Mouse (Mus musculus) heart, embryonic 14.5 days (tissue): ENCODE data around the gene Aqr. TPM values are rescaled to one million over a fixed set of nuclear protein-coding genes. Genes with fewer than 3 reads are reported as not detected.

ENCODE experiments used
- ATAC-seq: fragments of 200-750 bp; cut with Nextera tagmentation; 2 replicates; pipeline ENCODE4 v1.8.0; 2017; ENCODE audit warnings: low read depth, moderate TSS enrichment; ENCODE audit not compliant: insufficient number of reproducible peaks, insufficient read depth, low FRiP score
- H3K27ac ChIP-seq, 2 experiments: fragments of 200-500 bp in 1 of 2; fragments of 300-500 bp in 1 of 2; sonication (generic) in 1 of 2; replicated peaks in 1 of 2; 2 replicates each; pipeline ENCODE4 v1.5.1; 2012 to 2014; ENCODE audit warnings: low read depth in 2 of 2, low read length in 2 of 2, control low read depth in 1 of 2, mild to moderate bottlenecking in 1 of 2, mixed read lengths in 1 of 2; ENCODE audit not compliant: control insufficient read depth in 1 of 2, insufficient read depth in 1 of 2
- H3K27me3 ChIP-seq: fragments of 300-500 bp; sonication (generic); 2 replicates; pipeline ENCODE4 v1.6.1; 2014; ENCODE audit warnings: mild to moderate bottlenecking, low read length, control low read depth; ENCODE audit not compliant: control insufficient read depth, insufficient read depth
- H3K36me3 ChIP-seq: fragments of 300-500 bp; sonication (generic); 2 replicates; pipeline ENCODE4 v1.6.1; 2014; ENCODE audit warnings: mild to moderate bottlenecking, control low read depth, low read length, mixed read lengths; ENCODE audit not compliant: control insufficient read depth, insufficient read depth
- H3K4me1 ChIP-seq, 2 experiments: fragments of 200-500 bp in 1 of 2; fragments of 300-500 bp in 1 of 2; sonication (generic) in 1 of 2; 2 replicates each; pipeline ENCODE4 v1.6.1; 2012 to 2014; ENCODE audit warnings: low read length in 2 of 2, control low read depth in 1 of 2, mixed read lengths in 1 of 2; ENCODE audit not compliant: control insufficient read depth in 2 of 2, insufficient read depth in 2 of 2
- H3K4me2 ChIP-seq: fragments of 300-500 bp; sonication (generic); 2 replicates; pipeline ENCODE4 v1.6.1; 2014; ENCODE audit warnings: mild to moderate bottlenecking, low read length
- H3K4me3 ChIP-seq, 2 experiments: fragments of 200-500 bp in 1 of 2; fragments of 300-500 bp in 1 of 2; sonication (generic) in 1 of 2; 2 replicates each; pipeline ENCODE4 v1.5.1; 2012 to 2014; ENCODE audit warnings: low read length in 2 of 2, mild to moderate bottlenecking in 2 of 2, control low read depth in 1 of 2, low read depth in 1 of 2, moderate library complexity in 1 of 2; ENCODE audit not compliant: control insufficient read depth in 1 of 2, insufficient read depth in 1 of 2
- H3K9ac ChIP-seq: fragments of 300-500 bp; sonication (generic); 2 replicates; pipeline ENCODE4 v1.6.1; 2014; ENCODE audit warnings: mild to moderate bottlenecking, low read length
- H3K9me3 ChIP-seq: fragments of 300-500 bp; sonication (generic); 2 replicates; pipeline ENCODE4 v1.6.1; 2016; ENCODE audit warnings: low read length, control low read depth; ENCODE audit not compliant: control insufficient read depth
- WGBS: fragments of 180-500 bp; shearing (Covaris S2); extraction: QIAGEN DNeasy Blood & Tissue Kit; methylation state at CpG from one replicate; pipeline ENCODE4 v1.1.7; 2014; 5-methylcytosine and 5-hydroxymethylcytosine counted together
- polyA plus RNA-seq: library from polyadenylated mRNA; unstranded; fragments of >200 nt; fragmentation: Nextera tagmentation; extraction: Ambion mirVana; gene quantifications from 2 replicates; pipeline ENCODE4 v1.2.1, GENCODE M21; 2014

Gene Aqr
- polyA plus RNA-seq, 1 experiment from 2014 or later, result 30.6 TPM

DNA sequence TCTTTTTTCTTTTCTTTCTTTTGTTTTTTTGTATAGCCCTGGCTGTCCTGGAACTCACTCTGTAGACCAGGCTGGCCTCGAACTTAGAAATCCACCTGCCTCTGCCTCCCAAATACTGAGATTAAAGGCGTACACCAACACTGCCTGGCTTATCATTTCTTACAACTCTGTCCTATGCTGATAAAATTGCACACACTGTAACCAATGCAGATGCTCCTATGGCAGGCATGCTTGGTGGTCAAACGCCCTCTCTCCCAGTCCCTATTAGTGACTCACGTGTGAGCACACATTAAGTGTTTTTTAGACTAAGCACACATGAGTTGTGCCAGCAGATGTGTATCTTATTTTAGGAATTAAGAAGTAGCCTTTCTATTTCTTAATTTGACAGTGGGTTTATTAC is 53.5 kb downstream of the Aqr start:
- Histone ChIP-seq H3K9ac (no peak overlapping the region), H3K36me3 (peaks cover 80% of the 10 kb centered on the region), H3K4me2 (no peak overlapping the region), H3K9me3 (no peaks in the 10 kb centered on the region), H3K27me3 (no peaks in the 10 kb centered on the region), H3K27ac (no peak overlapping the region), H3K4me1 (peaks cover 4 to 14% of the 10 kb centered on the region in 2 experiments), H3K4me3 (no peak overlapping the region)
- no peak for ATAC-seq
- 87% methylated on average over 4 of the region's 4 CpGs for WGBS

DNA sequence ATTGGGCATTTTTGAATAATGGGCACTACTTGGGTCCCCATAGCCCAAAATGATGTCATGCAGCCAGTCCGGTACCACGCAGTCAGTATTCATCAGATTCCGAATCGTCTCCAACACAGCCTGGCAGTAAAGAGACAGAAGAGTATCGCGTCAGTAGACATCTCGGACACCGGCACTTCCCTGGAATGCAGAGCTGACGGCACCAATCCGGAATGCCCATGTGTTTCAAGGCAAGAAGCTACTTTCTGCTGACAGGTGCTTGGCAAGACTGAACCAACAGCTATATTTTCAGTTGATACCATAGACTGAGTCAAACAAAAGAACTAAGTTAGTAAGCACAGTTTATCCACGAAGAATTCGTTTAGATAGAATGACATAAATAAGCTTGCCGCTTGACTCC is 56.2 kb downstream of the Aqr start:
- H3K27me3 ChIP-seq, result no peaks in the 10 kb centered on the region
- H3K27ac ChIP-seq, result peak overlapping the region; percentile 90 to 93
- H3K4me1 ChIP-seq, result peaks cover 4 to 14% of the 10 kb centered on the region in 2 experiments
- 26% methylated on average over 13 of the region's 13 CpGs for WGBS
- ATAC-seq, result peak; percentile 69
- no peak overlapping the region for H3K4me3 ChIP-seq
- H3K36me3 ChIP-seq, result peaks cover 85% of the 10 kb centered on the region
- peak overlapping the region; percentile 55 for H3K9ac ChIP-seq
- no peaks in the 10 kb centered on the region for H3K9me3 ChIP-seq
- peak overlapping the region; percentile 41 for H3K4me2 ChIP-seq

DNA sequence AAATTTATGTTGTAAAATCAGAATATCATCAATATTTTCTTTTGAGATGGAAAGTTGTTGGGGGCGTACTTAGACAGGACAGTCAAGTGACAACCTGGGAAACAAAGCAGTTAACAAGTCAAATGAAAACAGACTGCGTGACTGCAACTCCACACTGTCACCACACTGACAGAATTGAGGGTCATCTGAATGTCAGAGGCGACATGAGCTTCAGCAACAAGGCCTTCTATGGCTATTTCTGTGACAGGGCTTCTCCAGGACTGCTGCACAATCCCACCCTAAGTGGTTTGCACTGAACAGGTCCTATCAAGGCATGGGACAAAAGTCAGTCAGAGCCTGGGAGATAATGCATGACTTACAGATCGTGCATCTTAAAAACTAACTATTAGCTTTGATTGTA is 63.5 kb downstream of the Aqr start:
- no peak overlapping the region for H3K4me3 ChIP-seq
- H3K27ac ChIP-seq, result peak overlapping the region; percentile 62 to 90
- H3K9ac ChIP-seq, result no peak overlapping the region
- H3K9me3 ChIP-seq, result no peaks in the 10 kb centered on the region
- no peak overlapping the region for H3K4me2 ChIP-seq
- no peaks in the 10 kb centered on the region; a peak in 1 of 4 replicates for H3K4me1 ChIP-seq
- 38% methylated on average over 4 of the region's 4 CpGs for WGBS
- peaks cover 67% of the 10 kb centered on the region for H3K36me3 ChIP-seq
- ATAC-seq, result peak; percentile 88
- no peaks in the 10 kb centered on the region for H3K27me3 ChIP-seq

DNA sequence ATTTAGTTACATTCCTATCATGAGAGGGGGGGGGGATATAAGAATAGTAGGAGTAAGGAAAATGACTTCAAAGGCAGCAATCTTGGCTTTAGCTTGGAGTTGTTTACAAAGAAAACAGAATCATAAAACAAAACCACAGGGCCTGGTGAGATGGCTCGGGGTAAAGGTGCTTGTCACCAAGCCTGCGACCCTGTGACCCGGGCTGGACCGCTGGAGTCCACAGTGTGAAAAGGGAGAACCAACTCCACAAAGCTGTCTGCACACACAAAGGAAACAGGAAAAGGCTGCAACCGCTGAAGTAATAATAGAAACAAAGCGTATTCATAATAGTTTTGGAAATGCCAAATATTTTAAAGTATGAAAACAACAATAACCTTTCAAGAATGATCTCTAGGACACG is 67.4 kb downstream of the Aqr start:
- 76% methylated on average over 7 of the region's 7 CpGs for WGBS

DNA sequence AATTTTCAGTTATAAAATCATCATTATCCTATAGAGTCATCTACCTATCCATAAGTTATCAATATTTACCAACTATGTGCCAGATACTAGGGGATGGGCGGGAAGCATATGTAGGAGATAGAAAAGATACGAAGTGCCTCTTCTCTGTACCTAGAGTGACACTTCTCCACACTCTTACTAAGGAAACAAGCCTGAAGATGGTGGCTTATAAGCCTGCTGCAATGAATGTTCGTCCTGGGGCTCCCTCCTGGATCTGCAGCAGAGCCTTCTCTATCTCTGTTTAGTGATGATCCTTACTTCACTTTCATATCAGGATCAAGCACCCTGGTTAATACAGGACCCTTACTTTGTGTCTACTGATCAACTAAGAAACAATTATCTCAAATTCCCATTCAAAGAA is 69.2 kb downstream of the Aqr start:
- 90% methylated on average over 3 of the region's 3 CpGs for WGBS
- no peak overlapping the region for H3K4me3 ChIP-seq
- H3K4me1 ChIP-seq, result no peaks in the 10 kb centered on the region
- ATAC-seq, result no peak
- H3K4me2 ChIP-seq, result no peak overlapping the region
- H3K27ac ChIP-seq, result no peak overlapping the region
- no peak overlapping the region for H3K9ac ChIP-seq
- no peaks in the 10 kb centered on the region for H3K9me3 ChIP-seq
- peaks cover 69% of the 10 kb centered on the region for H3K36me3 ChIP-seq
- H3K27me3 ChIP-seq, result no peaks in the 10 kb centered on the region

More for the DNA sequence above, 67.4 kb downstream of the Aqr start:
- Histone ChIP-seq H3K4me2 (no peak overlapping the region), H3K4me3 (no peak overlapping the region), H3K4me1 (no peaks in the 10 kb centered on the region; a peak in 1 of 4 replicates), H3K9me3 (no peaks in the 10 kb centered on the region), H3K27me3 (no peaks in the 10 kb centered on the region), H3K36me3 (peaks cover 57% of the 10 kb centered on the region), H3K9ac (no peak overlapping the region), H3K27ac (no peak overlapping the region)
- ATAC-seq, result no peak

- H3K27me3 ChIP-seq, result no peaks in the 10 kb centered on the region
- no peak for ATAC-seq
- WGBS, result 94% methylated on average over 3 of the region's 3 CpGs
- H3K36me3 ChIP-seq, result peaks cover 74% of the 10 kb centered on the region
- H3K9me3 ChIP-seq, result no peaks in the 10 kb centered on the region
- H3K27ac ChIP-seq, result no peak overlapping the region
- H3K4me2 ChIP-seq, result no peak overlapping the region
- H3K9ac ChIP-seq, result no peak overlapping the region
- no peak overlapping the region for H3K4me3 ChIP-seq
- H3K4me1 ChIP-seq, result no peaks in the 10 kb centered on the region
Measured at GRCm38 (mm10) chr2:114117235-114117634, 69.6 kb downstream of the Aqr start.

- H3K4me3 ChIP-seq, result no peak overlapping the region
- H3K36me3 ChIP-seq, result peaks cover 80% of the 10 kb centered on the region
Measured at GRCm38 (mm10) chr2:114115563-114115962, 71.3 kb downstream of the Aqr start.

More at GRCm38 (mm10) chr2:114115563-114115962, 71.3 kb downstream of the Aqr start:
- Histone ChIP-seq H3K27ac (no peak overlapping the region), H3K4me1 (no peaks in the 10 kb centered on the region), H3K9ac (no peak overlapping the region), H3K9me3 (no peaks in the 10 kb centered on the region), H3K4me2 (no peak overlapping the region), H3K27me3 (no peaks in the 10 kb centered on the region)
- 88% methylated on average over 4 of the region's 4 CpGs for WGBS
- ATAC-seq, result no peak
